Mouse (Mus musculus): ENCODE results near the gene Pirt.
A peak's percentile ranks its signal among the peaks of the same experiment; 100 is the strongest.

Gene Pirt

DNA sequence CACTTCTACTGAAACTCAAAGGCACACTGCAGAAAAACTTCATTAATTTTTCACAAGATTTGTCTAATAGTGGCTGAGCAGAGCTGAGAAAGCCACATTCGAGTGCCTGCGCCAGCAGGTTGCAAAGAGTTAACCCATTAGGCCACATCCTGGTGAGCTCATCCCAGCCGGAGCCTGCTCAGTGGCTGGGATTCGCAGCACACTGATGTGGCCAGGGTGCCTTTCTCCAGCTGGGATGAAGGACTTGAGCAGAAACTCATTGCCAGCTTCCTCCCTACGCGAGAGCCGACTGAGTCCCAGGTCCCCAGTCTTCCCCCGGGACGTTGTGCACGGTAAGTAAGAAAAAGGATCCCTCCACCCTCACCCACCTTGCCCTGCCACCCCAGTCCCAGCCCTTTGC is at the start of gene Pirt:
Pirt (plus strand) TSS at position 171 of the 400 bp plus-strand sequence.
- DNase-seq (ENCODE audit: low spot score), result no peak

DNA sequence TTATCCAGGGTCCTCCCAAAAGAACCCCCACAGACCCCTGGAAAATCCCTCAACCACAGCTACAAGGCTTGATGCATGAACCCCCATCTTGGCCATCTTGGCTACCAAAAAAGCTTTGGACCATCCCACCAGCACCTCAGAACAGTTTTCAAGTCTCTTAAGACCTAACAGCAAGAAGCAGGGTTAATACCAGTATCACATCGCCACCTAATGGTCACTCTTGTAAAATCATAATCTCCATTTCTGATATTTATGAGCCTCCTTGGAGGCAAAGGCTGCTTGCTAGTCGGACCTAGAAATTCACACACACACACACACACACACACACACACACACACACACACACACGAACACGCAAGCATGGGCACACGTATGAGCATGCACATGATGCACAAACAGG is 40.1 kb upstream of the Pirt start:
- DNase-seq (ENCODE audit: low spot score), result no peak

DNA sequence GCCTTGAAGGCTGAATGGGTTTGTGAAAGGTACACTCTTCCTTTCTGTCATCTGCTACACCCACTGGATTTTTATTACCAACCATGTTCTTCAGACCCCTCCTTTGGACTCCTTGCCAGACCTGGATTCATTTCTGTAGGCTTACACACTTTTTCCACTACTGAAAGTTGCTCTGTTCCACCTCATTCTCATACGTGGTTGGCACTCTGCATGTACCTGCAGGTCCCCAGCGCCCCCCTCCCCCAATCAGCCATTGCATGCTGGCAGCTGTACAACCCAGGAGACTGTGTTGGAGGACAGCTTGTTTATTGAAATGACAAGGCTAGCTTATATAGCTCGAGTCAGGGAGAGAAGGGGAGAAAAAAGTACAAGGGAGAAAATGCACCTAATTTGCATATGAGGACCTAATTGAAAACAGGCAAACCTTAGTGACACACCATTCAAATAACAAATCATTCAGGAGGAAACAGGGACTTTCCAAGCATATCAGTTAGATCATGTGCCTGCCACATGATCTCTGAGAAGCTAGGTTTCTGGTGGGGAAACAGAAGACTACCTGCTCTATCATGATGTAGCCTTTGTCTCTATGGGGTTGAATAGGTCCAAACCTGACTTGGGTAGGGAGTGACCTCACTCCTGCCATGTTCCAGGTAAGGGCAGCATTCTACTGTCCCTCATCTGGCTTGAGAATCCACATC is 38.9 kb upstream of the Pirt start:
- DNase-seq (ENCODE audit: low spot score), result no peak

DNA sequence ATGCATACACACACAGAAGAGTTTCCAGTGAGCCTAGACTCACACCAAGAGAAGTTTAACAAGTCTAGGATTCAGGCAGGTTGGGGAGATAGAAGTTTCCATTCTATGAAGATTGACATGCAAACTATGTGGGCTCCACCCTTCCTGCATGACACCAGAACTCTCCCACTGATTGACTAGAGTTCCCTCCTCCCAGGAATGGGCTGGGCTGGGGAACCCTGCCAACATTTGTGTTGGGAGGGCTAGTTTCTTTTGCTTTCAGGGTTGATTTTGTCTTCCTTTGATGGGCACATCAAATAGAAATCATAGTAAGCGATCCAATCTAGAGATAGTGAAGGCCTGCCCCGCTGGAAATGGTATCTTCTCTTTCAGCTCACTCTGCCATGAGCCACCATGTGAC is 30.5 kb upstream of the Pirt start:
- no peak for DNase-seq (ENCODE audit: low spot score)

DNA sequence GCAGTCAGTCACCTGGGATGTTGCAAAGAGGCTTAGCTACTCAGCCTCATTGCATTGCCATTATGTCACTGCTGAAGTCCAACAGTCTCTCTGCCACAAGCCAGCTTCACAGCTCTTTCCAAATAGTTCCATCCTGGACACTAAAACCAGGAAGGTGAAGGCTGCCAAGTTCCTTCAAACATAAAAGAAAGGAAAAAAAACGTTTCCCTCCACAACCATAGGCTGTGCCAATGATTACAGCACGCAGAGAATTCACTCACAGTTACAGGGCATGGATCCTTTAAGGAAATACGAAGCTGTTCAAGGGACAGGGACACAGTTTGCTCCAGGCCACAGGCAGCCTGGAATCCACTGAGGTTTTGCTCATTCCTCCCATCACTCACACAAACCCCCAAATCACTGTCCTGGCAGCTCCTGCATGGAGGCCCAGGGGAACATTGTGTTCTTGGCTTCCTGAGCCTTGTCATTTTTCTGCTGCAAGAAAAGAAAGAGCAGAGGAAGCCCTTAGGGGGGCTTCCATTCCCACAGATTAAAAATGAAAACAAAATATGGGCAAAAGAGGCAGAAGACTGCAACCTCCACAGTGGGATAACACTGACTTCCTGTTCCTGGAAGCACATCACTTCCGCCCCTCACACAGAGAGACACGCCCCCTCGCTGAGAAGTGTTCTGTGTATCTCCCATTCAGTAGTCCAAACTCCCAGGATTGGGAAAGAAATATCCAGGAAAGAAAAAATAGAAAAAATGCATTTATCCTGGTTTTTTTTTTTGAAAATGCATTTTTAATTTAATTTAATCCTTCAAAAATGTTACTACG is 29.3 kb upstream of the Pirt start:
- no peak for DNase-seq (ENCODE audit: low spot score)

DNA sequence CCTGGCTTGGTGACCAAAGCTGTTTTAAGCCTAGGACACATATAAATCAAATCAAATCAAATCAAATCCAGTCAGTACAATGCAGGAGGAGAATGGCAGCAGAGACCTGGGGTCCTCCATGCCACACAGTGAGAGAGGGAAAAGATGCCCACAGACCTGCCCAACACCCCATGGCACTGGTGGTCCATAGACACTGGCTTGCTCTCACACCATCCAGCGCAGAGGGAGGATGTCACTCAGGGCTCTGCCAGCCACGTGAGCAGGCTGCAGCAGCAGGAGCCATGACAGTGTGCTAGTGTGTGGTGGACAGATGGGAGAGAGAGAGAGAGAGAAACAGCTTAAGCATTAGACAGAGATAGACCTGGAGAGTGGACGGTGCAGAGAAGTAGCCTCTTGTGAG is 19.2 kb upstream of the Pirt start:
- no peak for DNase-seq (ENCODE audit: low spot score)

DNA sequence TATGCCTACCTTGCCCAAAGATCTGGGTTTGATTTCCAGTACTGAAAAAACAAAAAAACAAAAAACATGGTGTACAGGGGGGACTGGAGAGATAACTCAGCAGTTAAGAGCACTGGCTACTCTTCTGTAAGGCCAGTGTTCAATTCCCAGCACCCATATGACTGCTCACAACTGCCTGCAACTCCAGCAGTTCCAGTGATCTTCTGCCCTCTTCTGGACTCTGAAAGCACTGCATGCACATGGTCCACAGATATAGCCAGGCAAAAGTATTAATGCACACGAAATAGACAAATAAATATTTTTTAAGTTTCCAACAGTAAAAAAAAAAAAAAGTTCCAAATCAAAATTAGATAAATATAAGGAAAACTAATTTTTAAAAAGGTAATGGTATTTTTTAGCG is 13.0 kb upstream of the Pirt start:
- DNase-seq (ENCODE audit: low spot score), result no peak

DNA sequence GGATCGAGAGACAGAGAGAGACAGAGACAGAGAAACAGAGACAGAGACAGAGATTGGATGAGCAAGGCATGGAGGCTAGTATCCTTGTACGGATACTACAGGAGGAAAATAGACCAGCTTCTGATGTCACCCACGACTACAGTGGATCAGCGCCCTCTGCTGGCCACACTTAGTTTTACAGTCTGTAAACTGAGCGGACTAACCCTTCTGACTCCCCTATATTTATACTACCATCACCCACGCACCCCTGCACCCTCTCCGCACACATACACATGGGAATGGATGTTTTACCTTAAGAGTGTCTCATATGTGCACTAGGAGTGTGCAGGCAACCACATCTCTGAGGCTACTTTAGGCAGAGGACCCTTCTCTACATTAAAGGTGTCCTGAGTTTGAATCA is 12.4 kb upstream of the Pirt start:
- peak; percentile 66 for DNase-seq (ENCODE audit: low spot score)

DNA sequence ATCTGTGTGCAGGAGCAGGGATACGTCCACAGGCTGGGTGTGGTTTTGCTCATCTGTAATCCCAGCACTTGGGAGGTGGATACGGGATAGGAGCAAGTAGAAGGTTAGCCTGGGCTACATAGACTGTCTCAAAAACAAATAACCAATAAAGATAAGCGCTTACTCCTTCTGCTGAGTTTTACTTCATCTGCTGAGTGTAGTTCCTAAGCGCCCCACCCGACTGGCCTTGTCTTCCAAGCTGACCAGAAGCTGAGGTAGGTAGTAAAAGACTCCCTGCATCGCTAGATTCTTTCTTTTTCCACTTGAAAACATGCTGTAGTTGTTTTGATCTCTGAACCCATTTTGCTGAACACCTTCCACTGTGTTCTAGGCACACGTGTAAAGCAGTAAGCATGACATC is 9.0 kb upstream of the Pirt start:
- DNase-seq (ENCODE audit: low spot score), result no peak

DNA sequence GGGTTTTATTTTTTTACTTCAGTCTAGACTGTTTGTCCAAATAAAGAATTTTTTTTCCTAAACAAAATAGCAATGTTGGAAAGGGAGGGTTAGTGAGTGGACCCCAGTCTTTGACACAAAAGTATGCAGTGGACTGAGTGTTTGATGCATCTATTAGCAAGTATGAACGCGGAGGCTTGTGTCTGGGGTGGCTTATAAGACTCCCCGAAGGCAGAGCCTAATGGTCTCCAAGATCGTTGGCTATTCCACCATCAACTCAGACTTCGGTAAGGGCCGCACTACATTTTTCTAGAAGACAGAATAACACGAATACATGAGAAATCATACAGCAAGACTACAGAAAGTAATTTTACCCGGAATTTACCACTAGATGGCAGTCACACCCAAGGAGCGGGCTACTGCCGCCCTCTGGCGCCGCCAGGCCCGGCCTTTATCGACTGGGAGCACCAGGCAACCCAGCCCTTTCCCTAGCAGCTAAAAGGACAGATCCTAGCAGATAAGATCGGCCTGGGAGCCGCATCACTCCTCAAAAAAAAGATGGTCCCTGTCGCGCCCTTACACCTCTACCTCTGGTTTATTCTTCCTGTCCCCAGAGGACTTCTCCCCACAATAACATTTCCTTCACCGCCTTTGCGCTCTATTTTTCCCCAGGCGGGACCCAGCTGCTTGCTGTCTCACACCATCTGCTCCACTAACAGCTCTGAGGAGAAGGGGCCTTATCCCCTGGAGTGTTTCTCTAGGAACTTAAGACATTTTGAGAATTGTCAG is 6.0 kb upstream of the Pirt start:
- DNase-seq (ENCODE audit: low spot score), result peak; percentile 60

DNA sequence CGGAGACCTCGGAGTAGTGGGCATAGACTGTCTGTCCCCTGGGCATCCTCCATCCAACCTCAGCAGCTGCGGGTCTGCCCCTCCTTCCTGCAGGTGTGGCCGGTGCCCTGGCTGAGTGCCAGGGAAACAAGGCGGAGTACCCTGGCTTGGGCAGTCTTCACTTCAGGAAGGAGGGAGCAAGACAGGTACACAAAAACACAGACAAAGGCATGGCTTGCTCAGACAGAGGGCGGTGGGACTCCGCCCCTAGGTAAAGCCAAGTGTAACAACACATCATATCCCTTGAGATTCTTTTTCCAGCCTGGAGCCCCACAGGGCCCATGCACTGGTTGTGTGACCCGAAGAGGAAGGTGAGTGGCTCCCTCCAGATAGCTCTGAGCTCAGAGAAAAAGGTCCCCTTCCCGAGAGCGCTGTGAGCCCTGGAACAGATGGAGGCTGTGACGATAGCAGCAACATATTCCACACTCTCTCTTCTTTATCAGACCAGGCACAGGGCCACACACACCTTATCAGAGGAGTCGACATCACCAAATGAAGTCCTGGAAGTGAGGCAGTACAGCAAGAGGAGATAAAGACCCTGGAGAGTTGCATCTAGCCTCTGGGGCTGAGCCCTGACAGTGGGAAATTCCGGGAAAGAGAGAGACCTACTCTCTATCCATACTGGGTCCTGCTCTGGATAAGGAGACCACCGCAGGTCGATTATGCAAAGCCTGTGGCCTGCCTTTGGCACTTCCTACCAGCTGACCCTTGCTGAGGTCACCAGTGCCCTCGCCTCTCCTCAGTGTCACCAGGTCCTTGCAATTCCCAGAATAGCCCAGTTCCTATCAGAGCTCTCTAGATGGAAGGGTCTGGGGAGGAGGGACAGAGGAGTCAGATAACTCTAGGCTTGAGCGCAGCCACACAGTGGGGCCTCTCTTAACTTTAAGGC is 1.0 kb downstream of the Pirt start:
- DNase-seq (ENCODE audit: low spot score), result peak; percentile 40

DNA sequence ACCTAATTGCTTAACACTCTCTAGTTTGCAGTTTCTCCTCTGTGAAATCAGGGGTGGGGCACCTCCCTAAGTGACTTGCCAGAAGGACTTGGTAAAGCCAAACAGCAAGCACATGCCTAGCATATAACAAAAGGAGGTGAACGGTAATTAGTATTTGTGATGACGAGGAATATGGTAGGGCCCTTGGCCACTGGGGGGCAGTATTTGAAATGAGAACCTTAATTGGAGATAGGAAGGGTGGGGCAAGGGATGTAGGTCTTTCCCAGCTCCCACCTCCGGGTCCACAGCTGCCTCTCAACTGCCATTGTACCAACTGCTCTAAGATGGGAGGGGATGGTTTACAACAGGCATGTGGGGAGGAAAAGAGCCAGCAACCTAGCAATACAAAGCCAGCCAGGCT is 2.5 kb downstream of the Pirt start:
- peak; percentile 64 for DNase-seq (ENCODE audit: low spot score)

DNA sequence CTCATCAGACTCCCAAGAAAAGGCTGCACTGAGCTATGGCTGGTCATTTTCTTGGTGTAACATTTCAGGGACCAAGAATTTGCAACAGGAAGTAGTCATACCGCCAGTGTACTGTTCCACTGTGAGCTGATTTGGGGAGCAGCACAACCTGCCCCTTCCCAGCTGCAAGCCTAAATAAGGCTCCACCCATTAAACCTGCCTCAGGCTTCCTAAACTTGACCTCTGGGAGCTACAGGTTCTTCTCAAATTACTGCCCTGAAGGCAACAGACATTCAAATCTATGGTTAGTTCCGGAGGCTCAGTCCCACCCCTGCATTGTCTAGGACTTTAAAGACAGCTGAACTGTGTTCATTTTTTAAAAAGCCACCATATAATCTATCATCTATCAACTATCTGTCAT is 8.2 kb downstream of the Pirt start:
- DNase-seq (ENCODE audit: low spot score), result no peak

DNA sequence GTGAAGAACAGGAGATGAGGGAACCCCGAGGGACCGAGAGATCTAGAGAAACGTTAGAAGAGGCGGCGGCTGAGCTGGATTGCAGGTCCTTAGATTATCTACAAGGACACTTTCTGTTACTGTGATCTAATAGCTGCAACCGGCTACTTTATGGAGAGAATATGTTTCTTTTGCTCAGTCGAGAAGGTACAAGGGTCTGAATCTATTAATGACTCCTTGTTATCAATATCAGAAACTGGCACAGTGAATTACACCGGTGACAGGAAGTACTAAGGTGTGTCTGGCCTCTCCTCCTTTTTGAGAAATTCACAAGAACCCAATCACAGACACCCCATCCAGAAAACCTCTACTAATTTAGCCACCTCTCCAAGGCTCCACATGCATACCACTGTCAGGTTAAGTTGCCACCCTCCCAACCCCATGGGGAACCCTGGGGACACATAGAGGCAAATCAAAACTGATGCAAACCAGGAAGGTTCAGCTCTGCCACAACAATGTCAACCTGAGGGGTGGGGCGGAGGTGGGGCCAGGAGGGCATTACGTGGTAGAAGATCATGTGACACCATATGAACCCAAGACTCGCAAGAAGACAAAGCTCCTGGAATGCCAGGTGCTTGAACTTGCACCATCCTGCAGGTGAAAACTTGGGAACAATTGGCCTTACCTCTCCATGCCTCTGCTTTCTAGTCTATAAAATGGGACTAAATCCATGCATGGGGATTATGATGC is 12.5 kb downstream of the Pirt start:
- no peak for DNase-seq (ENCODE audit: low spot score)

DNA sequence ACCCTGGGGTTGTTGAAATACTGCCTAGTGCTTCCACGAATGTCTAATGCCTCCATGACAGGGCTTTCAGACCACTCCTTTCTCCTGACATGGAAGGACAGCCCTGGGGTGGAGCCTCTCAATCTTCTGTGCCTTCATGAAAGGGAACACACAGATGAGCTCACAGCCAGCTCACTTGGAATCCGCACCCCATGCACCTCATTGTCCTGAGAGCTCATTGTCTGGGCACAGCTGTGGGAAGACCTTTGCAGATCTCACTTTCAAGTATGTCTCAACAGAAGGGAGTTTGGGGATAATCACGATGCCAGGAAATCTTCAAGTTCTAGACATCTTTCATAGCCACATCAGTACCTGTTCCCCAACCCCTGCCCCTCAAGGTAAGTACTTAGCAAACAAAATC is 16.5 kb downstream of the Pirt start:
- DNase-seq (ENCODE audit: low spot score), result no peak

DNA sequence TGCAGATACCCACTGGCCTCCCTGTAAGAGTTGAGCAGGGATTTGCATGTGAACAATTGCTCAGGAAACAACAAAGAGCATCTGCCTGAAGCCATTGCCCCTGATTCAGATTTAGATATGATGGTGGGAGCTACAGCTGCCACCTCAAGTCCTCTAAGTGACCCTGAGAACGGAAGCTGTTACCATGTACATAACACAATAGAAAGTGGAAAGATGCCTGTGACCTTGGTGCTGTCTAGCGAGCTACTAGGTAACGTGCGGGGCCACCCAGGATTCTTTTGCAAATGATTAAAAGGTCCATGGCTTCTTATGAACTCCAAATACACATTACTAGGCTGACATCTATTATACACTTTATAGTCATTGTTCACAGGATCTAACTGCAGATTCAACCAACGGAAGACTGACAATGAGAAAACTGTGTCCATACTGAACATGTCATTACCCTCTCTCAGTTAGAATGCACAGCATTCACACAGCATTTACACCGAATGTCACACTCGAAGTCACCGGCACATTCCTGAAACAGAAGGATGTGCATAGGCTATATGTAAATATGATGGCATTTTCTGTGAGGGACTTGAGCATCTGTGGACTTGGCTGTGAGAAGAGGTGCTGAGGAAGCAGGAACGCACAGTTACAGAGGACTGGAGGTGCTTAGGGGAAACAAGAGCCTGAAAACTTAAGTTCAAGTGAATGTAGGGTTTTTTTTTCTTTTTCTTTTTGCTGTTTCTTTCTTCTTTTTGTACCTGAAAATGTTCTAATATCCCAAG is 21.2 kb downstream of the Pirt start:
- no peak for DNase-seq (ENCODE audit: low spot score)

DNA sequence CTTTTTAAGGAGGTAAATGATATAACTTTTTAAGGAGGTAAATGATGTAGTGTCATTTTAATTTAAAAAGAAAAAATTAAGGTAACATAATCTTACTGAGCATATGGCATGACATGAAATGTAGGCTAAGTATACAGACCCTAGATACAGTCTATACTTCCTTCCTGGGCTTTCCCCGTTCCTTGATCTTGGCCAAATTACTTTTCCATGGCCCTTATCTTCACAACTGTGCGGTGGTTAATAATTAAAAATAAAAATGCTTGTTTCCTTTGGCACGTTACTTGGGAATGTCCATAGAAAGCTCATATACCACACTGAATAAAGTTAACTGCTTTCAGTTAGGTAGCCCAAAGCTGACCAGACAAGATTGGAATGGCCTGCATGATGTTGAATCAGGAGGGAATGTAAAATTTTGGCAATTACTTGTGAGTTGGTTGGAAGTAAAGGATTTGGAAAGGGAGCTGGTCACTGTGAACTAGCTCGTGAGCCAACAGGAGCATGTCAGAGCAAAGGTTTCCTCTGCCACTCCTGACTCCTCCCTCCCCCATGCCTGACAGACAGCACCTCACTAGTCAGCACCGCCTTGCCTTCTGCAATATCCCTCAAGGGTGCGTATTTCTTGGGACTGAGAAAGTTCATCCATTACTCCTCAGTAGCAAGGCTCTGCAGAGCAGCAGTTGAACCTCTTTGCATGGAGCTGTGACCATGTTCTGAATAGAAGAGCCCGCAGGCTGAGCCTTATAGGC is 22.8 kb downstream of the Pirt start:
- DNase-seq (ENCODE audit: low spot score), result no peak

DNA sequence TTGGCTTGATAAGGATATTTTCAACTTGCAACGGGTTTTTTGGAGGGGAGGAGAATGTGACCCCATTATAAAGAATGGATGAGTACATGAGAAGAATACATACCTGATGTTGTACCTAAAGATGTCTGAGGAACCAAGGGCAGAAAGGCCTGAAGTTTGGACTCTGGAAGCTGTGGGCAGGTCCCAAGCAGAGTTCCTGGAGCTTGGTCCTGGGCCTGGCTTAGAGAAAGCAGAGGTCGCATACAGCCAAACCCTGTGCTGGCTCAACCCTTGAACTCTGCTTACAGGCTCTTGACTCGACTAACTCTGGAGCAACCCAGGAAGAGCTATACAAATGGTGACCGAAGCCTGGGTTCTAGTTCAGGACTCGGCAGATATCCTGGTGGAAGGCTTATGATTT is 30.2 kb downstream of the Pirt start:
- no peak for DNase-seq (ENCODE audit: low spot score)

DNA sequence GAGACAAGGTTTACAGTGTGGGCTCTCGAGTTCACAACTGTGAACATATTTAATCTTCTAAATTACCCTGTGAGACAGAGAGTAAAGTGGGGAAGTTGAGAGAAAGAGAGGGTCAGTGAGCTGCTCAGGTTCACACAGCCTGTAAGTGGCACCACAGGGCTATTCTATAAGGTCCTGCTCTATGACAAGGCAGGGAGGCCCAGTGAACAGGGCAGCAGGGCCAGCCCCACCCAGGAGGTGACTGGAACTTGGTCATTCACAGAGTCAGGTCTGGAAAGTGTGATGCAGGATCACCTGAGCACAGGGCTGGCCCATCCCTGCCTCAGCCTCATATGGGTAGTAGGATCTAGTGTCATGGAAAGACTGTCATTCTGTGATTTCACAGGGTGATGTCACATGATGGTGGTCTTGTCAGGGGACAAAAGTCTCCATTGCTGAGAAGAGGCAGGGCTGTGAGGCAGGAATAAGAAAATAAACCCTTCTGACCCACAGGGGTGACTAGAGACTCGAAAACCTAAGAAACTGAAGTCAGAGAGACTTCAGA is 33.5 kb downstream of the Pirt start:
- DNase-seq (ENCODE audit: low spot score), result no peak
